Mouse (Mus musculus): ENCODE measurements around the gene Aqp9.

Aqp9 gene

GRCm38 (mm10) chr9:71168511-71168910 lies at the start of gene Aqp9:
Aqp9 (minus strand) TSS chr9:71168682.
- no peak for DNase-seq

GRCm38 (mm10) chr9:71217793-71218095 lies 49.3 kb upstream of the Aqp9 start:
- no peak for DNase-seq

DNA sequence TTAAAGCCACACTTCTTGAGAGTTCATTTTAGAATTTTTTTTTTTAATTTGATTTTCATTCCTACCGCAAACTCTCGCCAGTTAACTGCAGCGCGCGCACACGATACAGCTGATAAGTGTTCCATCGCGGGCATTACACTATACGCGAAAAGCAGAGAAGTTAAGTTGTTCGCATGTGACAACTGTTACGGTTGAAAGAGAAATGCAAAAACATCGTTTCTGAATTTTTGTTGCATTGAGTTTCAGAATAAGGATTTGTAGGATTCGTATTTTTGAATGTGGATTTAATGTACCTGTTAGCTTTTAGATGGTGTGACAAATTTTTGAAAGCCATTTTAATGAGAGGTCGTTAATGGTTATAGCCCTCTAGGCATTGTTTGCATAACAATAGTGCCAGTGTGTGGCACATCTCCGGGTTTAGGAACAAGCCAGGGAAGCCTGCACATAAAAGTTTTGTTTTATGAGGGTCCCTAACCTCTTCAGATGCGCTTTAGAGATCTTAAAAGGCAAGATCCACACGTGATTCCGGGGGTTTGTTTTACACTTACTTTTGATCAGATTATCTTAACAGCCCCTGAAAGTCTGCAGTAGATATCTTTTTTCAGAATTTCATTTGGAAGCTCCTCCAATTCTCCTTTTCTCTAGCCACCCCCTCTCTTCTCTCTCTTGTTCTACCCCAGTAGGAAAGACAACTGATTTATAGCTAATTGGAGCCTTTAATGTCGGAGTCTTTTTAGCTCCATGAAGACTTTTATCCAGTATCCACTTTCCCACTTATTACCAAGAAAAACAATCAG lies 48.7 kb upstream of the Aqp9 start:
- no peak for DNase-seq

DNA sequence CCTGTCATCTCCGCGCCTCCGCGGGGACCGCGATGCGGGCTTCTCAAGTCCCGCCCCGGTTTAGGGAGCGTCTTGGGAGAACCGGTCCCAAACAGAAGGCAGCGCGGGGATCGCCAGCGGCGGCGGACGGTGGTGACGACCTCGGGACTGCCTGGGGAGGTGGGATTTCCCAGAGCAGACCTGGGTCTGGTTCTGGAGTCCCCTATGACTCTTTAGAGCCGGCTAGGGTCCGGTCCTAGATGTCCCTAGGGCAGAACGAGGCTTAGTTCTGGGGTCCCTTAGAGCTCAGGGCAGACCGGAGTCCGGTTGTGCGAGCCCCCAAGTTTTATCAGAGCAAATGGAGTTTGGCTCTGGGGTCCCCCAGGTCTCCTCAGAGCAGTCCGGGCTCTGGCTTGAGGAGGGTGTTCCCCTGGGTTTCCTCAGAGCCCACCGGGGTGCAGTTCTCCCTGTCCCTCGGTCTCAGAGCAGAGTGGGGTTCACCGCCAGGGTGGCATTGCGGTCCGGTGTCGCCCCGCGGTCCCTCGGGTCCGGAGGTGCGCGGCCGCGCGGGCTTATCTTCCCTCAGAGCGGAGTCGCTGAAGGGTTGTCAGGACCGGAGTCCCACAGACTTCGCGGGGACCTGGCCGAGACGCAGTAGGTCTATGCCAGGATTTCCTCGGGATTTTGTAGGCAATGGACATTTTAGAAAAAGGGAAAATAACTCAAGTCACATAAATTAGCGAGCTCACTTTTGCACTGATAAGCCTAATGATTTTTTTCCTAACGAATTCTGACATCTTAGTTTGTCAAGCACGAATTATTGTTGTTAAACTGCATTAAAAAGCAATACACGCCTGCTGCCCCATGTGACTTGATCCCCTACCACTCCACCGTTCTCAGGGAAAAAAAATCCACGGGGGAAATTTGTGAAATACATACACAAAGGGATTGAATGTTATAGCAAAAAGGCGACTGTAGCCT lies 47.8 kb upstream of the Aqp9 start:
- DNase-seq, result no peak

DNA sequence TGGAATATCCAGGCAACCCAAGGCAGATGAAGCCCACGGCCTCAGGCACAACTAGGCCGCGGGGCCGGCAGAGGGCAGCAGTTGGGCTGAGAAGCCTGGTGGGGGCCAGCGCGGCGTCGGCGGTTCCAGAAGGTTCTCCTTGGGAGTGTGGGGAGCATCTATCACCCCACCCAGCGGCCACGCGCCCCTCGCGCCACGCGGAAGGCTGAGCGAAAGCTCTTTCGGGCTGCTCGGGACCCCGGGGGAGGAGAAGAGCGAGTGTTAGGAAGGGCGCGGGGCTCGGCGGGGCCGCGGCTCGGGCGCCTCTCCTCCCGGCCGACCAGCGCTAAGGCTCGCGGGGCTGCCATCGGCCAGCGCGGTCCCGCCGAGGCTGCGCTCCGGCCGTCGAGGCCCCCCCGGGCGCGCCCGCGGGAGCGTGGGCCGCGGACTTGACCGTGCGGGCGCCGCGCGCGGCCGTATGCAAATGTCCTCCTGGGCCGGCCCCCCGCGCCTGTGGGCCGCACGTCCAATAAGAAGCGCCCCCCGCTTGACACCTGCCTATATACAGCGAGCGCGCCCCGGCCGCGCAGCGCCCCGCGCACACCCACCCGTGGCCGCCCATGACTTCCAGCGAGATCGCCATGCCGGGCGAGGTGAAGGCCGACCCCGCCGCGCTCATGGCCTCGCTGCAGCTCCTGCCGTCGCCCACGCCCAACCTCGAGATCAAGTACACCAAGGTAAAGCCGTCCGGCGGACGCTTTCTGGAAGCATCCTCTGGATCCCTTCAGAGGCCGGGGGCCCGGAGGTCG lies 47.0 kb upstream of the Aqp9 start, which contains the start of gene Aldh1a2:
Gene Aldh1a2 (plus strand): TSS at position 542 of the 788 bp plus-strand sequence.
- DNase-seq, result no peak

- DNase-seq, result no peak
These were observed 45.2 kb upstream of the Aqp9 start for GRCm38 (mm10) chr9:71213636-71214035.

DNA sequence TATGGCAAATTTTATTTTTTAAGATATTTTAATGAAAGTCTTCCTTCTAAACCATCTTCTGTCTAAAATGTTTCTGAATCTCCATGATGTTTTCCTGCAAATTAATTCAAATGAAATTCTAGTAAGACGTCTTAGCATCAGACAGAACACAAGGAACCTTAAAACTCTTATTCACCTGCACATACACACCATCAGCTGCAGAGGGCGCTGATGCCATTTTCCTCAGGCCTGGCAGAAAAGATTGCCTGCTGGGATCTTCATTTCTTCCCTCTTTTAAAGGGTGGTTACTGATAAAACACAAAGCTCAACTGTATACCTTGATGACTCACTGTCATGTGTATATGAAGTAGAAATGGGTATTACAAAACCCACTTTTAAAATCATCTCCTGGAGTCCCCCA lies 42.4 kb upstream of the Aqp9 start:
- no peak for DNase-seq

GRCm38 (mm10) chr9:71209299-71209698 lies 40.8 kb upstream of the Aqp9 start:
- DNase-seq, result no peak

DNA sequence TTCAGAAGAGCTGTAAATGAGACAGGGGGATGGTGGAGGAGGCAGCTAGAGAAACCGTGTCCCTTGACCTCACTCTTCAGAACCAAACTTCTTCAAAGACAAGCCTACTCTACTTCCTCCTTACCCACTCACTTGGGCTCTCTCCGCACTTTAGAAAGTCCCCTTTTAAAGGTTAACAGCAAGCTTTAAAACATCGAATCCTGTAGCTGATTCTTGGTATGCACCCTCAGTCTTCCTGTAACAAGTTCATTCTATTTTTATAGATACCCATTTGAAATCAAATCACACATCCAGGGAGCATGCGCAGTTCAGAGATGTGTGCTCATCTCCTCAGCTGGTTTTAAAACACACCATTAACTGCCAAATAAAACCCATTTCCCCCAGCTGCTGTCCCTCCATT lies 33.8 kb upstream of the Aqp9 start:
- DNase-seq, result no peak

- no peak for DNase-seq
These were observed 30.3 kb upstream of the Aqp9 start for GRCm38 (mm10) chr9:71198826-71199225.

- DNase-seq, result peak; percentile 7
These were observed 20.3 kb upstream of the Aqp9 start for GRCm38 (mm10) chr9:71188647-71189415.

DNA sequence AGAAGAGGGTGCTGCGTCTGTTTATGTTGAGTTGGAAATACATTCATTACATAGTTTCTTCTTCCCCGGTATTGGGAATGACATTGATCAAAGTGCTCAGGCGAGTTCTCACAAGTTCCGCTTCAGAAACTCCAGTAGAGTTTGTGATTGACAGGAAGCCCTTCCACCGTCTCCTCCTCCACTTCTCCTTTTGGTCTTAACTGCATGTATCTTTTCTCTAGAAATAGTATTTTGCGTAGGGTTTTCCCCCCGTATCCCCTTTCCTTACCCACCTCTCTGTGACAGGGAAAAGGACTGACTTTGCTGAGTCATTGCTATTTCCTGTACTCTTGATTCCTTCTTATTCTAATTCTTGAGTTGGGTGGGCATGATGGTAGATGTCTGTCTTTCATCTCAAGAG lies 18.9 kb upstream of the Aqp9 start:
- DNase-seq, result no peak

GRCm38 (mm10) chr9:71185823-71186222 lies 17.3 kb upstream of the Aqp9 start:
- no peak for DNase-seq

DNA sequence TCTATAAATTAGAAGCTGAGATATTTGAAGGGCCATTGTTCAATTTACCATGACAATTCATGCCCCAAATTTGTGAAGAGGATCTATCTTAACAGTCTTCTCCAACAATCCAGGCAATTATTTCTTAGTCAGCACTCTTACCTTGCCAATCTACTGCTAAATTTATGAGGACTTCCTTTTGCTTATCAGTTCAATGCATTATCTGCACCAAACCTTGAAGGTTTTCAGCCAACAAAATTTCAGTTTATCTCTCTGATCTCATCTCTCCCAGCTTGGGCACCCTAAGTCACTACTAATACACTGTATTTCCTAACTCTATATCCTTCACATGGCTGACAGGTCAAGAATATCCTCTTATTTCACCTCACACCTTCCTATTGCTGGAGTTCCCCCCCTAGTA lies 16.8 kb upstream of the Aqp9 start:
- no peak for DNase-seq

GRCm38 (mm10) chr9:71179964-71180700 lies 11.7 kb upstream of the Aqp9 start:
- DNase-seq, result no peak

DNA sequence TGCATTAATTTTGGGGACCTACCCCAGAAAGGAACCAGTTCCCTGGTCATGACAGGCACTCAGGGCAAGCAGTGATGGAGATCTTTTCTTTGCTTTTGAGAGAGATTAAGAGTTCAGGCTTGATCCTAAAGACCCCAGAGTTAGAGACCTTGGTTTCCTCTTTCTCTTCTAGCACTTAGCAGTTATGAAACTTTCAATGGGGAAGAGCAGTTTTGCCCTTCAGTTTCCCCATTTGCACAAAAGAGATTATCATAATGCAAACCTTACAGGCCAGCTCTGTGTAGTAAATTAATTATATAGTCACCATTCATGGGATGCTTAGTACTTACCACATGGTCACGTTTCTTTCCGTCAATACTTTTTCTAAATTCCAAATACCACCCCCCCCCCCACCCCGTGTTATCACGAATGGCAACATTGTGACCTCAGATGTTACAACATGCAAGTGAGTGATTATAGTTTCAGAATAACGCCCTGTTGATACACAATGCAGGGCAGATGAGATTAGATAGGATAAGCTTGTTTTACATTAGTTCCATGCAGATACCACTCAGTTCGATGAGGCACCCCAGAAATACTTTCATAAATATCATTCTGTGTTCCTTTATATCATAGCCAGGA lies 10.9 kb upstream of the Aqp9 start:
- no peak for DNase-seq

- DNase-seq, result no peak
These were observed 7.2 kb upstream of the Aqp9 start for GRCm38 (mm10) chr9:71175686-71176085.

- no peak for DNase-seq
These were observed 6.0 kb upstream of the Aqp9 start for GRCm38 (mm10) chr9:71174316-71174975.

- DNase-seq, result no peak
These were observed 5.1 kb upstream of the Aqp9 start for GRCm38 (mm10) chr9:71173533-71173932.

- DNase-seq, result peak; percentile 12
These were observed 838 bp downstream of the Aqp9 start for GRCm38 (mm10) chr9:71167473-71168215.

All from cerebellum, adult 11-12 months (tissue).